Mouse (Mus musculus): ENCODE results near the gene Msl1. TPM values are rescaled to one million over a fixed set of nuclear protein-coding genes. Genes with fewer than 3 reads are reported as not detected.
"Not testable (repeated sequence)": the region's sequence is repeated elsewhere in the genome, so short reads cannot be mapped to it uniquely, and the experiment has no call there.

Msl1 gene
- polyA plus RNA-seq, 1 experiment from 2014 or later = 25.0 TPM

DNA sequence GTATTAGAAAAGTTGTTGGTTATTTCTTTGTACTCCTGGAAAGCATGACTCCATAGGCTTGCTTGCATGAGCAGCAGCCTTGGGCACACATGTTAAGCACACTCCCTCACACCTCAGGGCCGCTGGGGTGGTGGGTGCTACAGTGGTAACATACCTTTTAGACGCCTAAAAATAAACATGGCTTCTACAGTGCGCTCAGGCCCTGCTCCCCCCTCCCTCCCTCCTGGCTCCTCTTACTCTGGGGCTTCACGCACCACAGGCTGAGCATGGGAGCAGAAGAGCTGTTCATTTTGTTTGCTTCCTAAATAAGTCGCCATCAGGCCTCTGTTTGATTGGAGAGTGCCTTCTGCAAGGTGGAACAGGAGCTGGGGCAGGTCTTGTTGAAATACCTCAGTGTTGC, 2.0 kb downstream of the Msl1 start:
- H3K36me3 ChIP-seq = peaks cover 50% of the 10 kb centered on the region
- H3K4me3 ChIP-seq = peak overlapping the region; percentile 97
- no peak for DNase-seq (ENCODE audit: low spot score)
- H3K4me1 ChIP-seq = peaks cover 50% of the 10 kb centered on the region
- WGBS = 24% methylated on average over 5 of the region's 5 CpGs
- peak overlapping the region; percentile 99; the same call in 1 of the 2 replicates for H3K27ac ChIP-seq
- no peaks in the 10 kb centered on the region for H3K27me3 ChIP-seq (ENCODE audit: low read depth, poor library complexity, severe bottlenecking)
- no peaks in the 10 kb centered on the region for H3K9me3 ChIP-seq (replicated peaks)

DNA sequence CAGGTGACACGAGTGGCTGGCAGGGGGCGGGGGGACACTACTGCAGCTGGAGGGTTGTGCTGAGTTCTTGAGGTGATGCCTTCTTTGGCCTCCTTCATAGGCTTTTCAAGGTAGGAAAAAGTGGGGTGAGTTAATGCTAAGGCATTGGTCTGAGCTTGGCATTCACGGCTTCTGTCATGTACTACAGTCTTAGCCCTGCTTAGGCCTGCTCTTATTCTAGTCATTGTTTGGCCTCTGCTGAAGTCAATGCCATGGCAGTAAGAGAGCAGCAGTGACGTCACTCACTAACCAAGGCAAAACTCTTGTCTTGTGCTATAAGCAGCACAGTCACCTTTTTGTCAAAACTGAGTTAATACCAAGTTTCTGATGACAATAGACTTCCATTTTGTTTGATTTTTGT, 2.6 kb downstream of the Msl1 start:
- Histone ChIP-seq H3K27ac (no peak overlapping the region), H3K4me1 (peaks cover 47% of the 10 kb centered on the region), H3K9me3 (replicated peaks) (no peaks in the 10 kb centered on the region), H3K4me3 (peak overlapping the region; percentile 97), H3K36me3 (peaks cover 56% of the 10 kb centered on the region), H3K27me3 (ENCODE audit: low read depth, poor library complexity, severe bottlenecking) (no peaks in the 10 kb centered on the region)
- 75% methylated on average over 4 of the region's 4 CpGs for WGBS
- DNase-seq (ENCODE audit: low spot score) = no peak

GRCm38 (mm10) chr11:98804605-98805004, 9.3 kb downstream of the Msl1 start, which contains the start of gene Casc3:
Gene Casc3, plus strand, starts transcription at chr11:98804905.
- peaks cover 10% of the 10 kb centered on the region for H3K4me1 ChIP-seq
- H3K27ac ChIP-seq = no peak within 1 kb of the TSS
- no peaks in the 10 kb centered on the region for H3K27me3 ChIP-seq (ENCODE audit: low read depth, poor library complexity, severe bottlenecking)
- peaks cover 89% of the 10 kb centered on the region for H3K36me3 ChIP-seq
- DNase-seq (ENCODE audit: low spot score) = no peak
- H3K4me3 ChIP-seq = no peak within 1 kb of the TSS
- no peaks in the 10 kb centered on the region for H3K9me3 ChIP-seq (replicated peaks)
- WGBS = 89% methylated on average over 5 of the region's 5 CpGs

GRCm38 (mm10) chr11:98808417-98808816, 13.1 kb downstream of the Msl1 start:
- Histone ChIP-seq H3K36me3 (peaks cover 77% of the 10 kb centered on the region), H3K4me1 (peaks cover 25% of the 10 kb centered on the region), H3K4me3 (peak overlapping the region; percentile 93; the same call in 1 of the 2 replicates), H3K27ac (no peak overlapping the region), H3K9me3 (replicated peaks) (no peaks in the 10 kb centered on the region), H3K27me3 (ENCODE audit: low read depth, poor library complexity, severe bottlenecking) (no peaks in the 10 kb centered on the region)
- WGBS = 85% methylated on average over 2 of the region's 2 CpGs
- no peak for DNase-seq (ENCODE audit: low spot score)

GRCm38 (mm10) chr11:98809457-98810290, 14.4 kb downstream of the Msl1 start:
- no peaks in the 10 kb centered on the region for H3K27me3 ChIP-seq (ENCODE audit: low read depth, poor library complexity, severe bottlenecking)
- peak overlapping the region; percentile 97 for H3K27ac ChIP-seq
- peak; percentile 98 for DNase-seq (ENCODE audit: low spot score)
- H3K4me1 ChIP-seq = peaks cover 25% of the 10 kb centered on the region
- H3K36me3 ChIP-seq = peaks cover 77% of the 10 kb centered on the region
- H3K4me3 ChIP-seq = peak overlapping the region; percentile 93
- H3K9me3 ChIP-seq (replicated peaks) = no peaks in the 10 kb centered on the region
- under 1% methylated on average over 84 of the region's 84 CpGs for WGBS

- WGBS = 68% methylated on average over 7 of the region's 7 CpGs
- Histone ChIP-seq H3K4me3 (peak overlapping the region; percentile 93), H3K4me1 (peaks cover 25% of the 10 kb centered on the region), H3K27me3 (ENCODE audit: low read depth, poor library complexity, severe bottlenecking) (no peaks in the 10 kb centered on the region), H3K27ac (peak overlapping the region; percentile 97), H3K9me3 (replicated peaks) (no peaks in the 10 kb centered on the region), H3K36me3 (peaks cover 77% of the 10 kb centered on the region)
- DNase-seq (ENCODE audit: low spot score) = no peak
These were observed 15.4 kb downstream of the Msl1 start for GRCm38 (mm10) chr11:98810686-98811085.

DNA sequence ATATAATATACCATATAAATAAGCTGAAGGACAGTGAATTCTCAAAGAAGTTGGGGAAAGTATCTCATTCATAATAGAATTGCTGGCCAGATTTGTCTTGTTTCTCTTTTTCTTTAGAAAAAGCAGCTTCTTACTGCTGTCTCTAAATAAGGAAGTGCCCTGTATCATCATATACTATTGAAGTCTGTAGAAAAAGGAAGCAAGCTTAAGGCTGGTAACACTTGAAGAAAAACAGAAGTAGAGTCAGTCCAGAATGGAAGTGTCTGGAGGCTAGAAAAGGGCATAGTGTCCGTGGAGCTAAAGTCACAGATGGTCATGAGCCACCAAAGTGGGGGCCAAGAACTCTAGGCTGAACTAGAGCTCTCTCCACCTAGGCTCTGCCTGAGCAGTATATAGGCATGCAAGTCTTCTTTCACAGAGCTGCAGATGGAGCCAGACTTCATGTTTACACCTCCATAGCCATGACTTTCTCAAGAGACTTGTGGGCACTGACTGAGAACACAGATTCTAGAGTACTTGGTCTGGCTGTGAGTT, 21.5 kb downstream of the Msl1 start:
- Histone ChIP-seq H3K27ac (no peak overlapping the region), H3K36me3 (peaks cover 98% of the 10 kb centered on the region), H3K9me3 (replicated peaks) (no peaks in the 10 kb centered on the region), H3K27me3 (ENCODE audit: low read depth, poor library complexity, severe bottlenecking) (no peaks in the 10 kb centered on the region), H3K4me1 (no peaks in the 10 kb centered on the region), H3K4me3 (no peak overlapping the region)
- 95% methylated on average over 1 of the region's 1 CpGs for WGBS
- no peak for DNase-seq (ENCODE audit: low spot score)

GRCm38 (mm10) chr11:98820968-98821367, 25.7 kb downstream of the Msl1 start:
- Histone ChIP-seq H3K9me3 (replicated peaks) (no peaks in the 10 kb centered on the region), H3K27ac (no peak overlapping the region), H3K4me3 (no peak overlapping the region), H3K27me3 (ENCODE audit: low read depth, poor library complexity, severe bottlenecking) (no peaks in the 10 kb centered on the region), H3K36me3 (peaks cover 100% of the 10 kb centered on the region), H3K4me1 (no peaks in the 10 kb centered on the region)
- WGBS = 99% methylated on average over 5 of the region's 5 CpGs
- DNase-seq (ENCODE audit: low spot score) = no peak

- not testable (repeated sequence) for DNase-seq (ENCODE audit: low spot score); H3K4me1 ChIP-seq; H3K9me3 ChIP-seq (replicated peaks); H3K27ac ChIP-seq; H3K27me3 ChIP-seq (ENCODE audit: low read depth, poor library complexity, severe bottlenecking); H3K4me3 ChIP-seq
- WGBS = 97% methylated on average over 2 of the region's 2 CpGs
- peaks cover 100% of the 10 kb centered on the region for H3K36me3 ChIP-seq
These were observed 30.8 kb downstream of the Msl1 start for GRCm38 (mm10) chr11:98826071-98826470.

DNA sequence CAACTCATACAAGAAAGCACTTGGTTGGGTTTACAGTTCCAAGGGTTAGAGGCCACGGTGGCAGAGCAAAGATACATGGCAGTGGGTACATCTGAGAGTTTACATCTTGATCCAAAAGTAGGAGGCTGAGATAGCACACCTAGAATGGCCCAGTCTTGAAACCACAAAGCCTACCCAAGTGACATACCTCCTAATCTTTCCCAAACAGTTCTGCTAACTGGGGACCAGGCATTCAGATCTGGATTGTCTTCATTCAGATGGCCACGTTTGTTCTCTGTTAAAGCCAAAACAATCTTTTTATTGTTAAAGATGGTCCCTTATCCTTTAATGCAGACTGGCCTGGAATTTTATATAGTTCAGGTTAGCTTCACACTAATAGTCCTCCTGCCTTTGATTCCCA, 32.6 kb downstream of the Msl1 start:
- Histone ChIP-seq H3K4me1 (no peaks in the 10 kb centered on the region), H3K27ac (no peak overlapping the region), H3K9me3 (replicated peaks) (no peaks in the 10 kb centered on the region), H3K4me3 (no peak overlapping the region), H3K27me3 (ENCODE audit: low read depth, poor library complexity, severe bottlenecking) (no peaks in the 10 kb centered on the region), H3K36me3 (peaks cover 100% of the 10 kb centered on the region)
- DNase-seq (ENCODE audit: low spot score) = no peak
- WGBS = 90% methylated on average over 2 of the region's 2 CpGs

GRCm38 (mm10) chr11:98829091-98829775, 33.9 kb downstream of the Msl1 start:
- no peaks in the 10 kb centered on the region for H3K4me1 ChIP-seq
- DNase-seq (ENCODE audit: low spot score) = no peak
- H3K27ac ChIP-seq = no peak overlapping the region
- no peaks in the 10 kb centered on the region for H3K27me3 ChIP-seq (ENCODE audit: low read depth, poor library complexity, severe bottlenecking)
- 80% methylated on average over 12 of the region's 12 CpGs for WGBS
- H3K4me3 ChIP-seq = no peak overlapping the region
- peaks cover 100% of the 10 kb centered on the region for H3K36me3 ChIP-seq
- H3K9me3 ChIP-seq (replicated peaks) = no peaks in the 10 kb centered on the region

DNA sequence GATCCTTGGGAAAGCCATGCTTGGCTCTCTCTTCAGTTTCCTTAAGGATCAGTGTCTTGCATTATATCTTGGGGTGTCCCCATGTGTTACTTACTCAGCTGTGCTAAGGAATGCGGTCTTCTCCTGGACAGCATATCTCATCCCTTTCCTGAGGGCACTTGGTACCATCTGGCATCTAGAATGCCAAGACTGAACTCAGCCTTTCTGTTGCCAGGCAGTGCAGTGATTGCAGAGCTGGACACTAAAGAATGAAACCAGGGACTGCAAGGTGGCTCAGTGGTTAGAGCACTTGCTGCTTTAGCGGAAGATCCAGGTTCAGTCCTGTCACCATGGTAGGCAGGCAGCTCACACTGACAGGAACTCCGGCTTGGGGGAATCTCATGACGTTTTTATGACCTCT, 34.6 kb downstream of the Msl1 start:
- peaks cover 100% of the 10 kb centered on the region for H3K36me3 ChIP-seq
- no peaks in the 10 kb centered on the region for H3K4me1 ChIP-seq
- H3K9me3 ChIP-seq (replicated peaks) = no peaks in the 10 kb centered on the region
- no peaks in the 10 kb centered on the region for H3K27me3 ChIP-seq (ENCODE audit: low read depth, poor library complexity, severe bottlenecking)
- no peak for DNase-seq (ENCODE audit: low spot score)
- H3K4me3 ChIP-seq = no peak overlapping the region
- WGBS = 73% methylated on average over 4 of the region's 4 CpGs
- H3K27ac ChIP-seq = no peak overlapping the region

- Histone ChIP-seq H3K27me3 (ENCODE audit: low read depth, poor library complexity, severe bottlenecking) (peaks cover 34% of the 10 kb centered on the region), H3K27ac (no peak overlapping the region), H3K36me3 (peaks cover 48% of the 10 kb centered on the region), H3K4me1 (peaks cover 36% of the 10 kb centered on the region), H3K9me3 (replicated peaks) (no peaks in the 10 kb centered on the region), H3K4me3 (no peak overlapping the region)
- DNase-seq (ENCODE audit: low spot score) = no peak
- 63% methylated on average over 5 of the region's 5 CpGs for WGBS
These were observed 40.0 kb downstream of the Msl1 start for GRCm38 (mm10) chr11:98835296-98835695.

Data from limb, embryonic 10.5 days (tissue).